Mouse (Mus musculus): Measurements from ENCODE around the gene Ppm1k. TPM values are rescaled to one million over a fixed set of nuclear protein-coding genes. Genes with fewer than 3 reads are reported as not detected.

Ppm1k gene
- polyA plus RNA-seq (2014; fragmentation: Nextera tagmentation; extraction: Ambion mirVana): 6.6 and 6.8 TPM in 2 replicates

GRCm38 (mm10) chr6:57535386-57535936, at the start of gene Ppm1k:
Gene Ppm1k (minus strand): TSS chr6:57535468.
- DNase-seq: peak; percentile 97
- peak; percentile 97 for ATAC-seq (ENCODE audit: low FRiP score, low TSS enrichment)
- Histone ChIP-seq H3K4me3 (replicated peaks; ENCODE audit: low read depth, low read length) (peak within 1 kb of the TSS; percentile 81), H3K4me1 (ENCODE audit: control insufficient read depth, insufficient read depth, low read length) (peaks cover 11% of the 10 kb centered on the region), H3K9me3 (ENCODE audit: control insufficient read depth, low read length) (no peaks in the 10 kb centered on the region), H3K27me3 (ENCODE audit: control insufficient read depth, insufficient read depth, low read length) (no peaks in the 10 kb centered on the region), H3K4me2 (ENCODE audit: low read length) (peak within 1 kb of the TSS; percentile 87), H3K27ac (replicated peaks; ENCODE audit: low read depth, low read length) (peak within 1 kb of the TSS; percentile 71), H3K36me3 (ENCODE audit: control insufficient read depth, insufficient read depth, low read length) (no peaks in the 10 kb centered on the region), H3K9ac (replicated peaks; ENCODE audit: low read length) (peak within 1 kb of the TSS; percentile 72)
- under 1% methylated on average over 24 of the region's 24 CpGs for WGBS

- DNase-seq: no peak
- H3K4me1 ChIP-seq (ENCODE audit: control insufficient read depth, insufficient read depth, low read length): peaks cover 6% of the 10 kb centered on the region; the same call in 1 of the 2 replicates
- H3K4me2 ChIP-seq (ENCODE audit: low read length): no peak overlapping the region
- H3K4me3 ChIP-seq (replicated peaks; ENCODE audit: low read depth, low read length): no peak overlapping the region
- WGBS: 87% methylated on average over 4 of the region's 4 CpGs
- no peak overlapping the region for H3K27ac ChIP-seq (replicated peaks; ENCODE audit: low read depth, low read length)
- no peak overlapping the region for H3K9ac ChIP-seq (replicated peaks; ENCODE audit: low read length)
- H3K36me3 ChIP-seq (ENCODE audit: control insufficient read depth, insufficient read depth, low read length): no peaks in the 10 kb centered on the region
- no peak for ATAC-seq (ENCODE audit: low FRiP score, low TSS enrichment)
- no peaks in the 10 kb centered on the region for H3K27me3 ChIP-seq (ENCODE audit: control insufficient read depth, insufficient read depth, low read length)
- no peaks in the 10 kb centered on the region for H3K9me3 ChIP-seq (ENCODE audit: control insufficient read depth, low read length)
Measured at GRCm38 (mm10) chr6:57582356-57582755, 47.1 kb upstream of the Ppm1k start.

DNA sequence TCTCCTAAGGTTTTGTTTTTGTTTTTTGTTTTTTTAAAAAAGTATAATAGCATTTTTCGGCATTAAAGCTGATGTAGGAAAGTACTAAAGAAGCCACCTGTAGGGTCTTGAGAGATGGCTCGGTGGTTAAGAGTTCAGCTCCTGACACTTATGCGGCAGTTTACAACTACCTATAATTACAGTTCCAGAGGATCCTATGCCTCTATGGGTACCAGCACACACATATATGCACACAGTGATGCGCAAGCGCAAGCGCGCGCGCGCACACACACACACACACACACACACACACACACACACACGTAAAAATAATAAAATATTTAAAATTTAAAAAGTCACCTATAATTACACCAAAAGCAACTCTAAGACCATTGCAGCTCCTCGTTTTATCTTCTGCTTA, 46.3 kb upstream of the Ppm1k start:
- Histone ChIP-seq H3K4me1 (ENCODE audit: control insufficient read depth, insufficient read depth, low read length) (peaks cover 6% of the 10 kb centered on the region; the same call in 1 of the 2 replicates), H3K27ac (replicated peaks; ENCODE audit: low read depth, low read length) (no peak overlapping the region), H3K4me3 (replicated peaks; ENCODE audit: low read depth, low read length) (no peak overlapping the region), H3K9me3 (ENCODE audit: control insufficient read depth, low read length) (no peaks in the 10 kb centered on the region), H3K4me2 (ENCODE audit: low read length) (peak overlapping the region; percentile 54; the same call in 1 of the 2 replicates), H3K9ac (replicated peaks; ENCODE audit: low read length) (no peak overlapping the region), H3K27me3 (ENCODE audit: control insufficient read depth, insufficient read depth, low read length) (no peaks in the 10 kb centered on the region), H3K36me3 (ENCODE audit: control insufficient read depth, insufficient read depth, low read length) (no peaks in the 10 kb centered on the region)
- WGBS: 89% methylated on average over 12 of the region's 12 CpGs
- ATAC-seq (ENCODE audit: low FRiP score, low TSS enrichment) (no peak), DNase-seq (no peak)

DNA sequence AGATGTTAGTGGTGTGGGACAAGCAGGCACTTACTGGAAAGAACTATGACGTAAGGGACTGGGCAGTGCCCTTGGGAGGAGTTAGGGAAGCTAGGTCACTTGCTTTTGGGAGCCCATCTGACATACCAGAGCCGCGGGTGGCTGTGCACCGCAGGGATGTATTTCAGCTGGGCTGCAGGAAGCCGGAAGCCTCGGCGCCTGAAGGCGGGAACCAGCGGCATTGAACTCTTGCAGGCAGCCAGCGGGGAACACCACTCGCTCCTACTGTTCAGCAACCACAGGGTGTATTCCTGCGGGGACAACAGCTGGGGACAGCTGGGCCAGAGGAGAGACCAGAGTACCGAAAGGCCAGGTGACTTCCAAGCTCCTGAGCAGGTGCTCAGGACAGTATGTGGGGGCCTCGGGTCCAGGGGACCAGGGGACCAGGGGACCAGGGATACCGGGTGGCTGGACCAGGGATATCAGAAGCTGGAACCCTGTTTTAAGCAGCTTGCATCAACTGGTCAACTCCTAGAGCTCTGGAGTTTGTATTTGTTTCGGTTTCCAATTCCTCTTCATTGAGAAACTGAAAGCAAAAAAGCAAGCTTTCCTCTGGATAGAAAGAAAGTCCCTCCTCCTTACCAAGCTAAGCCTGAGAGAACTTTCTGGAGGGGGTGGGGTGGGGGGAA, 45.7 kb upstream of the Ppm1k start, which contains the start of gene Herc6:
TSS of gene Herc6 (plus strand) at position 120 of the 668 bp plus-strand sequence.
- Histone ChIP-seq H3K27me3 (ENCODE audit: control insufficient read depth, insufficient read depth, low read length) (no peaks in the 10 kb centered on the region), H3K9me3 (ENCODE audit: control insufficient read depth, low read length) (no peaks in the 10 kb centered on the region), H3K4me2 (ENCODE audit: low read length) (peak within 1 kb of the TSS; percentile 54), H3K9ac (replicated peaks; ENCODE audit: low read length) (peak within 1 kb of the TSS; percentile 43), H3K4me3 (replicated peaks; ENCODE audit: low read depth, low read length) (peak within 1 kb of the TSS; percentile 31), H3K27ac (replicated peaks; ENCODE audit: low read depth, low read length) (no peak within 1 kb of the TSS), H3K4me1 (ENCODE audit: control insufficient read depth, insufficient read depth, low read length) (peaks cover 6% of the 10 kb centered on the region; the same call in 1 of the 2 replicates), H3K36me3 (ENCODE audit: control insufficient read depth, insufficient read depth, low read length) (no peaks in the 10 kb centered on the region)
- 2% methylated on average over 16 of the region's 16 CpGs for WGBS
- ATAC-seq (ENCODE audit: low FRiP score, low TSS enrichment): peak; percentile 62
- peak; percentile 51 for DNase-seq

GRCm38 (mm10) chr6:57571587-57571986, 36.3 kb upstream of the Ppm1k start:
- ATAC-seq (ENCODE audit: low FRiP score, low TSS enrichment): no peak

GRCm38 (mm10) chr6:57570170-57570974, 35.1 kb upstream of the Ppm1k start:
- Histone ChIP-seq H3K4me2 (ENCODE audit: low read length) (no peak overlapping the region), H3K9ac (replicated peaks; ENCODE audit: low read length) (no peak overlapping the region), H3K4me3 (replicated peaks; ENCODE audit: low read depth, low read length) (no peak overlapping the region), H3K4me1 (ENCODE audit: control insufficient read depth, insufficient read depth, low read length) (no peaks in the 10 kb centered on the region), H3K36me3 (ENCODE audit: control insufficient read depth, insufficient read depth, low read length) (no peaks in the 10 kb centered on the region), H3K9me3 (ENCODE audit: control insufficient read depth, low read length) (no peaks in the 10 kb centered on the region), H3K27me3 (ENCODE audit: control insufficient read depth, insufficient read depth, low read length) (no peaks in the 10 kb centered on the region), H3K27ac (replicated peaks; ENCODE audit: low read depth, low read length) (no peak overlapping the region)
- peak; percentile 72 for ATAC-seq (ENCODE audit: low FRiP score, low TSS enrichment)
- peak; percentile 90 for DNase-seq
- WGBS: 15% methylated on average over 6 of the region's 6 CpGs

More at GRCm38 (mm10) chr6:57571587-57571986, 36.3 kb upstream of the Ppm1k start:
- Histone ChIP-seq H3K4me3 (replicated peaks; ENCODE audit: low read depth, low read length) (no peak overlapping the region), H3K4me2 (ENCODE audit: low read length) (no peak overlapping the region), H3K4me1 (ENCODE audit: control insufficient read depth, insufficient read depth, low read length) (no peaks in the 10 kb centered on the region), H3K36me3 (ENCODE audit: control insufficient read depth, insufficient read depth, low read length) (no peaks in the 10 kb centered on the region), H3K27me3 (ENCODE audit: control insufficient read depth, insufficient read depth, low read length) (no peaks in the 10 kb centered on the region), H3K9ac (replicated peaks; ENCODE audit: low read length) (no peak overlapping the region), H3K27ac (replicated peaks; ENCODE audit: low read depth, low read length) (no peak overlapping the region), H3K9me3 (ENCODE audit: control insufficient read depth, low read length) (no peaks in the 10 kb centered on the region)
- DNase-seq: no peak

DNA sequence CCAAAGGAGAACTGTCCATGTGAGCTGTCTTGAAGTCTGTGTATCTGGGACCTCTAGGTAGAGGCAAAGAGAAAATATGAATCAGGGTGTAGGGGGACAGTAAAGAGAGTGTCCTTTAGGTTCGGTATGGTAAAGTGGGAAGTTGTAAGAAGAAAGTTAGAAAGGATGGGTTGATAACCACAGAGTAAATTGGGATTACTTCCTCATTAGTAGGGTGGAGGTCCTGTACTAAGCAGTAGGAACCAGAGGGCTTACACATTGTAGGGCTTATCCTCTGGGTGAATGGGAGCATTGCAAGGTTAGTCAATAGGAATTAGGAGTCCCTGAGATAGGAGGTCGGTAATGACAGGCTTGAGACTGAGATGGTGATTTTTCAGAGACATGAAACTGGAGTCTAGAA, 32.4 kb upstream of the Ppm1k start:
- H3K9me3 ChIP-seq (ENCODE audit: control insufficient read depth, low read length): no peaks in the 10 kb centered on the region
- no peak overlapping the region for H3K4me3 ChIP-seq (replicated peaks; ENCODE audit: low read depth, low read length)
- no peaks in the 10 kb centered on the region for H3K27me3 ChIP-seq (ENCODE audit: control insufficient read depth, insufficient read depth, low read length)
- no peak overlapping the region for H3K27ac ChIP-seq (replicated peaks; ENCODE audit: low read depth, low read length)
- DNase-seq (no peak), ATAC-seq (ENCODE audit: low FRiP score, low TSS enrichment) (no peak)
- WGBS: 88% methylated on average over 2 of the region's 2 CpGs
- no peak overlapping the region for H3K4me2 ChIP-seq (ENCODE audit: low read length)
- no peaks in the 10 kb centered on the region for H3K36me3 ChIP-seq (ENCODE audit: control insufficient read depth, insufficient read depth, low read length)
- H3K9ac ChIP-seq (replicated peaks; ENCODE audit: low read length): no peak overlapping the region
- no peaks in the 10 kb centered on the region for H3K4me1 ChIP-seq (ENCODE audit: control insufficient read depth, insufficient read depth, low read length)

DNA sequence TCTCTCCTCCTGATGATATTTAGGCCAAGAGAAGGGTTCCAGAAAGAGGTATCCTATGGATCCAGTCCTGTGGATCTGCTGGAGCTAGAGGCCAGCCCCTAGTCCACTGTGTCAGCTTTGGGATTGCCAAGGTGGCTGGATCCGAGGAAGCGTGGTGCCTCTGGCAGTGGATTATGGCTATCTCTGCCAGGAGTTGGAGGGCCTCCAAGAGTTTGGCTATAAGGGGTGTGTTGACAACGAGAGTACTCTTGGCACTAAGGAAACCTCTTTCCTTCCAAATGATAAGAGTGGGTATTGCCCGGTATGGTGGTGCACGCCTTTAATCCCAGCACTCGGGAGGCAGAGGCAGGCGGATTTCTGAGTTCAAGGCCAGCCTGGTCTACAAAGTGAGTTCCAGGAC, 30.2 kb upstream of the Ppm1k start:
- 96% methylated on average over 7 of the region's 7 CpGs for WGBS
- H3K4me2 ChIP-seq (ENCODE audit: low read length): no peak overlapping the region
- no peak overlapping the region for H3K4me3 ChIP-seq (replicated peaks; ENCODE audit: low read depth, low read length)
- H3K27ac ChIP-seq (replicated peaks; ENCODE audit: low read depth, low read length): no peak overlapping the region
- DNase-seq (no peak), ATAC-seq (ENCODE audit: low FRiP score, low TSS enrichment) (no peak)
- H3K9me3 ChIP-seq (ENCODE audit: control insufficient read depth, low read length): no peaks in the 10 kb centered on the region; the same call in 1 of the 2 replicates
- no peaks in the 10 kb centered on the region for H3K4me1 ChIP-seq (ENCODE audit: control insufficient read depth, insufficient read depth, low read length)
- no peaks in the 10 kb centered on the region for H3K36me3 ChIP-seq (ENCODE audit: control insufficient read depth, insufficient read depth, low read length)
- H3K27me3 ChIP-seq (ENCODE audit: control insufficient read depth, insufficient read depth, low read length): no peaks in the 10 kb centered on the region
- H3K9ac ChIP-seq (replicated peaks; ENCODE audit: low read length): no peak overlapping the region
